Mouse (Mus musculus): Measurements from ENCODE around the gene Vav1. TPM values are rescaled to one million over a fixed set of nuclear protein-coding genes. Genes with fewer than 3 reads are reported as not detected.

Vav1 gene
- polyA plus RNA-seq, 1 experiment from 2014 or later = 2.0 TPM

DNA sequence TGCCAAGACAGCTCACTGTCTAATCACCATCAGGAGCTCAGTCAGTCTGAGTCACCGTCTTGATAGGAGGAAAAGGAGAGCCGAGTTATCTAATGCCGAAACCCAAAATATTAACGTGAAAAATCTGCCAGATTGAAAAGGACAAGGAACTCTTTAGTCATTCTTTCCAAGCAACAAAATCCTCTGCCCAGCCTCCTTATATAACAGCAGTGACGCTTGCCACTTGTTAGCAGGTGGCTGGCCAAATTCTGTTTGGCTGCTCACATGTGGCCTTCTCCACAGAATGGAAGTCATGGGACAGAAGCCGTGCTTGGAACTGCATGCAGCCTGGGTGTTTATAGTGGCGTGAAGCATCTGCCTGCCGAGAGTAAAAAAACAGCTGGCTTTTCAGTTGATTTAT lies 19.2 kb upstream of the Vav1 start:
- 93% methylated on average over 8 of the region's 8 CpGs for WGBS
- no peaks in the 10 kb centered on the region for H3K4me1 ChIP-seq
- H3K27me3 ChIP-seq = no peaks in the 10 kb centered on the region
- H3K27ac ChIP-seq = no peak overlapping the region
- no peak overlapping the region for H3K4me3 ChIP-seq
- H3K36me3 ChIP-seq = peaks cover 58% of the 10 kb centered on the region
- no peaks in the 10 kb centered on the region for H3K9me3 ChIP-seq (replicated peaks)
- no peak overlapping the region for H3K4me2 ChIP-seq (replicated peaks)
- no peak overlapping the region for H3K9ac ChIP-seq
- no peak for ATAC-seq (ENCODE audit: low FRiP score)

DNA sequence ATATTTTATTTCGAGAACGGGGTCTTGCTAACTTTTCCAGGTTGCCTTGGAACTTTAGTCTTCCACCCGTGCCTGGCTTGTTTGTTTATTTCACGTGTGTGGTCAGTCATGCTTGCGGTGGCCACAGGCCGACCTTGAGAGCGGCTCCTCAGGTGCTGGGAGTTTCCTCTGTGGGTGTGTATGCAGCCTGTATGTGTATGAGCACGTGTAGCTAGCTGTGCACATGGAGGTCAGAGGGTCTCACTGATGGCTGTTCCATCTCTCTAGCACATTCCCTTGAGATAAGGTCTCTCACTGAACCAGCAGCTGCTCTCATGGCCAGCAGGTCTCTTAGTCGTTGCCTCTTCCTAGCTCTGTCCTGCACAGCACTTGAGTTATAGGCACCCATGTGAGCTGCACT lies 18.5 kb upstream of the Vav1 start:
- peaks cover 52% of the 10 kb centered on the region for H3K36me3 ChIP-seq
- no peak overlapping the region for H3K27ac ChIP-seq
- 89% methylated on average over 9 of the region's 9 CpGs for WGBS
- no peak overlapping the region for H3K9ac ChIP-seq
- no peak overlapping the region for H3K4me2 ChIP-seq (replicated peaks)
- no peak overlapping the region for H3K4me3 ChIP-seq
- H3K9me3 ChIP-seq (replicated peaks) = no peaks in the 10 kb centered on the region
- no peaks in the 10 kb centered on the region for H3K4me1 ChIP-seq
- ATAC-seq (ENCODE audit: low FRiP score) = no peak
- H3K27me3 ChIP-seq = no peaks in the 10 kb centered on the region

DNA sequence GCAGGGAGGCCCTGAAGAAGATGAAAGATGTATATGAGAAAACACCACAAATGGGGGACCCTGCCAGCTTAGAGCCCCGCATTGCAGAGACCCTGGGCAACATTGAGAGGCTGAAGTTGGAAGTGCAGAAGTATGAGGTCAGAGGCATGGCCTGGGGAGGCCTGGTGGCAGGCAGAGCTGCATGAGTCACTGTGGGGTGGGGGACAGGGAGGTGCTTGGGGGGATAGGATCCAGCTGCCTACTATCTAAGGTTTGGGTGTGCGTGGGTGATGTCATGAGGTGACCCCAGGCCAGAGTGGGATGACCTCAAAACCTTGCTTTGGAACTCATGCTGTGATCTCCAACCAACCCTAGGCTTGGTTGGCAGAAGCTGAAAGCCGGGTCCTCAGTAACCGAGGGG lies 17.6 kb upstream of the Vav1 start:
- Histone ChIP-seq H3K4me3 (no peak overlapping the region), H3K27ac (no peak overlapping the region), H3K4me1 (no peaks in the 10 kb centered on the region), H3K9me3 (replicated peaks) (no peaks in the 10 kb centered on the region), H3K4me2 (replicated peaks) (no peak overlapping the region), H3K9ac (no peak overlapping the region), H3K36me3 (peaks cover 48% of the 10 kb centered on the region), H3K27me3 (no peaks in the 10 kb centered on the region)
- 89% methylated on average over 4 of the region's 4 CpGs for WGBS
- no peak for ATAC-seq (ENCODE audit: low FRiP score)

DNA sequence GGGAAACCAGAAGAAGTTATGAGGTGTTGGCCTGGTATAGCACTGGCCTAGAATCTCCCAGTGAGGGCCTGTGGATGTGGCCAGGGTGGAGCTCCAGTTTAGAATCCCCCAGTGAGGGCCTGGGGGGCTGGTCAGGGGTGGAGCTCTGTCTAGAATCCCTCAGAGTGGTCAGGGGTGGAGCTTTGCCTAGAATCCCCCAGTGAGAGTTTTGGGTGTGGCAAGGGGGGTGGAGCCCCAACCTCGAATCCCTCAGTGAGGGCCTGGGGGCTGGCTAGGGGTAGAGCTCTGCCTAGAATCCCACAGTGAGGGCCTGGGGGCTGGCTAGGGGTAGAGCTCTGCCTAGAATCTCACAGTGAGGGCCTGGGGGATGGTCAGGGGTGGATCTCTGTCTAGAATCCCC lies 17.1 kb upstream of the Vav1 start:
- Histone ChIP-seq H3K4me3 (no peak overlapping the region), H3K27ac (no peak overlapping the region), H3K4me2 (replicated peaks) (no peak overlapping the region), H3K9me3 (replicated peaks) (no peaks in the 10 kb centered on the region), H3K27me3 (no peaks in the 10 kb centered on the region), H3K36me3 (peaks cover 48% of the 10 kb centered on the region), H3K9ac (no peak overlapping the region), H3K4me1 (no peaks in the 10 kb centered on the region)
- WGBS = 67% methylated on average over 1 of the region's 1 CpGs
- 0 out of 2 replicates have a peak, but pooled peaks have one; percentile 15 for ATAC-seq (ENCODE audit: low FRiP score)

DNA sequence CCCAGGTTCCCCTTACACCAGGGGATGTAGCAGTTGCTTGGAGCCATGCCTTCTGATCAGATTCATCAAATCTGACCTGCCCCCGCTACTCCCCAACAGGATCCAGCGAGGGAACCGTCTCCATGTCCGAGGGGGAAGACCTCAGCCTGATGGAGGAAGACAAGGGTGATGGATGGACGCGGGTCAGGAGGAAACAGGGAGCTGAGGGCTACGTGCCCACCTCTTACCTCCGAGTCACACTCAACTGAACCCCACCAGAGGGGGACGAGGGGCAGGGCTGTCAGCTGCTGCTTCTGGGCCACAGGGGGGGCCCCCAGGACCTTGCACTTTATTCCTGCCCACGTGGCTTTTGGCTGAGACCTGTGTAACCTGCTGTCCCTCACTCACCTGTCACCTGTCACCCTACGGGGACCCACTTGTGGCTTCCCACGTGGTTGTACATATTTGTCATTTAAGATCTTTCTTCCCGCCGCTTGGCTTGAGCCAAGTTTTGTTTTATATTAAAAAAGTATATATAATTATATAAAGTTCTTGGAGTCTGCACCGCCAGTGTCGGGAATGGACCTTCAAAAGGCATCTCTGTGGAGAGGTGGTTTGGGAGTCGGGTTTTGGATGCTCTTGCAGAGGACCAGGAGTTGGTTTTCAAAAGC lies 15.9 kb upstream of the Vav1 start:
- no peaks in the 10 kb centered on the region for H3K9me3 ChIP-seq (replicated peaks)
- H3K4me3 ChIP-seq = no peak overlapping the region
- H3K9ac ChIP-seq = no peak overlapping the region
- no peak overlapping the region for H3K4me2 ChIP-seq (replicated peaks)
- no peak overlapping the region for H3K27ac ChIP-seq
- no peak for ATAC-seq (ENCODE audit: low FRiP score)
- no peaks in the 10 kb centered on the region for H3K4me1 ChIP-seq
- no peaks in the 10 kb centered on the region for H3K27me3 ChIP-seq
- WGBS = 91% methylated on average over 17 of the region's 17 CpGs
- peaks cover 40% of the 10 kb centered on the region for H3K36me3 ChIP-seq

DNA sequence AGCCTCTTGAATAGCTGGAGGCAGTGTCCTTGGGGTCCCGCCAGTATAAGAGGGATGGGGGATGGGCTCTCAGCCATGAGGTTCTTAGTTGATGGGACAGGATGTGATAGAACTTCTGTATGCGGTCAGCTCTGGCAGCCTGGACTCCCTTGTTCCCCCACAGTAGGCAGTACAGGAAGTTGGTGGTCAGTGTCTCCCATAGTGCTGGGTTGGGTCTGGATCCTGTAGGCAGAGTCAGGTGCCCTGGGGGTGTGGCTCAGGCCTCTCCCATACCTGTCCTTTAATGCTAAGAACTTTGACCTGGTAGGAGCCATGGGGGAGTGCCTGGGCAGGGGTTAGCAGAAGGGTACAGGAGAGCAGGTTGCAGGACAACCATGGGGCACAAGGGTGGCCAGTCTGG lies 14.7 kb upstream of the Vav1 start:
- no peak for ATAC-seq (ENCODE audit: low FRiP score)
- Histone ChIP-seq H3K27ac (no peak overlapping the region), H3K4me3 (no peak overlapping the region), H3K36me3 (peaks cover 35% of the 10 kb centered on the region), H3K9ac (no peak overlapping the region), H3K9me3 (replicated peaks) (no peaks in the 10 kb centered on the region), H3K4me1 (no peaks in the 10 kb centered on the region), H3K4me2 (replicated peaks) (no peak overlapping the region), H3K27me3 (no peaks in the 10 kb centered on the region)
- 78% methylated on average over 2 of the region's 2 CpGs for WGBS

DNA sequence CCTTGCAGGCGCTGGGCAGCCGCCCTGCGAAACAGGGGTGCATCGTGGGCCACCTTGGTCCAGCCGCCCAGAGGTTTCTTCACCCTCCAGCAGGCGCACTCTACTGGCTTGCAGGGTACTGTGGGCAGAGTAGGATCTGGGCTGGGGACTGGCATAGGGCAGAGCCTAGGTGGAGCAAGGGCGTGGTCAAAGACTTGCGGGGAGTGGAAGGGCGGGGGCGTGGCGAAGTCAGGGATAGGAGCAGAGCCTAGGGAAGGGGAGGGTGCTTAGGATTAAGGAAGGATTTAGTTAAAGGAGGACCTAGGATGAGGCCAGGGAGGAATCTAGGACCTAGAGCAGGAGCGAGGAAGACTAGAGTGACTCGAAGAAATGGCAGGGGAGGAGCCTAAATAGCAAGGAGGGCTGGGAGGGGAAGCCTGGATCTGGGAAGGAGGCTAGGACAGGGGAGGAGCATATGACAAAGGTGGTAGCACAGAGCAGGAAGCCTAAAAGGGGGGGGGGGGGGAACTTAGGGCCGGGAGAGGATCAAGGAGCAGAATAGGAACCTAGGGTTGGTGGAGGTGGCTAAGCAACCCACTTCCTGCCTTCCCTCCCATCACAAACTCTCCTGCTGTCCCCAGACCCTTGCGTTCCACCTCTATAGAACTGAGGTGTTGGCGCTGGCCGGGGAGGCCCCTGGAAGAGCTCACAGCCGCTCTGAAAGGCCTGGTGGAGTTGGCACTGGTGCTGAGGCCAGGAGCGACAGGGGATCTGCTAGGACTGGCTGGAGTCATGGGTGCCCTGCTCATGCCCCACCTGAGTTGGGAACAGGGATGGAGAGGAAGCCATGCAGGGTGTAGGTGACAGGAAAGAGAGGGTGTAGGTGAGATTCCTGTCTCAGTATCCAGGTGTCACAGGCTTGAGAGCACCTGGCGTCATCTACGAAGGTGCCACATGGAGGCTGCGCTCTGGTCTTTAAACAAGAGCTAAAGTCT lies 13.6 kb upstream of the Vav1 start:
- Histone ChIP-seq H3K27me3 (no peaks in the 10 kb centered on the region), H3K9ac (no peak overlapping the region), H3K27ac (no peak overlapping the region), H3K36me3 (peaks cover 29% of the 10 kb centered on the region), H3K4me2 (replicated peaks) (no peak overlapping the region; the same call in 1 of the 2 replicates), H3K4me3 (no peak overlapping the region), H3K9me3 (replicated peaks) (no peaks in the 10 kb centered on the region), H3K4me1 (no peaks in the 10 kb centered on the region)
- 30% methylated on average over 21 of the region's 22 CpGs for WGBS
- no peak; the same call in 1 of the 2 replicates for ATAC-seq (ENCODE audit: low FRiP score)

DNA sequence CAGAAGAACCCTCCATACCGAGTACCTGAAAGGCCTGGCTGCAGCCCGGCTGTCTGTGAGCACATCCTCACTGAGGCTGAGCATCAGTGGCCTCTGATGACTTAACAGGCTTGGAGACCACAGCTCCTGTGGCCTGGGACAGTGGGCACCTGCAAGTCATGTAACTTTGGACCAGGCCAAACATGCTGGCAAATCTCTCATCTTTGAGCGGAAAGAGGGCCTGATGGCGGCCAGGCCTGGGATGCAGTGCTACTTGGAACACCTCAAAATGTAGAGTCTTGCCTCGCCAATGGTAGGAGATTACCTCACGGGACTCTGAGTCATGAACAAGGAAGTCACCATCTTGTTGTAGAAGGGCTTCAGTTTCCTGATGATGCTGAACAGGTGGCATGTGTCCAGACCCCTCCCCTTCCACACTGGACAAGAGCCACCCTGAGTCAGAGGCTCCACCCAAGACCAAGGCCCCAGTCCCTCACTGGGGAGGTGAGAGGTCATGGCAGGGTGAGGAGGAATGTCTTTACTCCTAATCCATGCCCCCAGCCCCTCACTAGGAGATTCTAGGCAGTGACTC lies 11.3 kb upstream of the Vav1 start:
- no peaks in the 10 kb centered on the region for H3K4me1 ChIP-seq
- no peak overlapping the region for H3K4me2 ChIP-seq (replicated peaks)
- H3K36me3 ChIP-seq = peaks cover 8% of the 10 kb centered on the region
- ATAC-seq (ENCODE audit: low FRiP score) = no peak
- no peak overlapping the region for H3K4me3 ChIP-seq
- H3K9me3 ChIP-seq (replicated peaks) = no peaks in the 10 kb centered on the region
- 86% methylated on average over 6 of the region's 6 CpGs for WGBS
- H3K27ac ChIP-seq = no peak overlapping the region
- no peak overlapping the region for H3K9ac ChIP-seq
- peaks cover 16% of the 10 kb centered on the region for H3K27me3 ChIP-seq

DNA sequence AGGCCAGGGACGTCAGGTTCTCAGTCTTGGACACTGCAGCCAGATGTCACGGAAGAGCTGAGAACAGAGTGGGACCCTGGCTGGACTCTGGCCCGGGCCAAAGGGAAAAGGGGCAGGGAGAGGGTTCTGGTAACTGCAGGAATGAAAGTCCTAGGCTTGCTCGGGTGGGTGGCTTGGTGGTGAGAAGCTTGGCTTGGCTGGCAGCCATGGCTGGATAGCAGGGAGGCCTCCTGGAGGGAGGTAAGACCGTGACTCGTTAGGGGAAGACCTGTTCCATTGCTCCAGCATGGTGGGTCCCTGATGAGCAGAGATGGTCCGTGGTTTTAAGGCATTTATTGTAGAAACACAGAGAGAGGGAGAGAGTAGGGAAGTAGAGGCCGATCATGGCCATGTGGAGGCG lies 7.6 kb upstream of the Vav1 start:
- Histone ChIP-seq H3K9ac (no peak overlapping the region), H3K36me3 (no peaks in the 10 kb centered on the region), H3K9me3 (replicated peaks) (no peaks in the 10 kb centered on the region), H3K4me2 (replicated peaks) (no peak overlapping the region), H3K4me1 (peaks cover 12% of the 10 kb centered on the region), H3K27me3 (peaks cover 50% of the 10 kb centered on the region), H3K27ac (no peak overlapping the region), H3K4me3 (no peak overlapping the region)
- 64% methylated on average over 9 of the region's 9 CpGs for WGBS
- ATAC-seq (ENCODE audit: low FRiP score) = no peak

DNA sequence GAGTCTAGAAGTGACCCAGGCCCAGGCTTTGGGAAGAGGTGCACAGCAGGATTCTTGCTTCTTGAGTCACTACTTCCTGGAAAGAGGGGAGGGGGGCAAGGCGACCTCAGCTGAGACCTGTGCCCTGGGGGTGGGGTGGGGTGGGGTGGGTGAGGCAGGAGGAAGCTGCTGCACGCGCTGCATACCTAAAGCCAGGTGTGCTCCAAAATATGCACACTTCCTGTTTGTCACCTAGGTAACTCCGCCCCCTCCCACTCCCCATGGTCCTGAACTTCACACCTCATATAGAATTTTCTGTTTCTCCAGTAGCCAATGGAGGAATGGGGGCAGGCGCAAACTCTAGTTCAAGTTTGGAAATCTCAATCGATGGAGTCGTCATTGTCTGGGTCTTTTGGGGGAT lies 5.1 kb upstream of the Vav1 start:
- 35% methylated on average over 7 of the region's 7 CpGs for WGBS
- Histone ChIP-seq H3K4me3 (no peak overlapping the region), H3K9ac (no peak overlapping the region), H3K27me3 (peaks cover 58% of the 10 kb centered on the region), H3K9me3 (replicated peaks) (no peaks in the 10 kb centered on the region), H3K36me3 (no peaks in the 10 kb centered on the region), H3K27ac (no peak overlapping the region), H3K4me1 (peaks cover 12% of the 10 kb centered on the region), H3K4me2 (replicated peaks) (no peak overlapping the region)
- no peak for ATAC-seq (ENCODE audit: low FRiP score)

DNA sequence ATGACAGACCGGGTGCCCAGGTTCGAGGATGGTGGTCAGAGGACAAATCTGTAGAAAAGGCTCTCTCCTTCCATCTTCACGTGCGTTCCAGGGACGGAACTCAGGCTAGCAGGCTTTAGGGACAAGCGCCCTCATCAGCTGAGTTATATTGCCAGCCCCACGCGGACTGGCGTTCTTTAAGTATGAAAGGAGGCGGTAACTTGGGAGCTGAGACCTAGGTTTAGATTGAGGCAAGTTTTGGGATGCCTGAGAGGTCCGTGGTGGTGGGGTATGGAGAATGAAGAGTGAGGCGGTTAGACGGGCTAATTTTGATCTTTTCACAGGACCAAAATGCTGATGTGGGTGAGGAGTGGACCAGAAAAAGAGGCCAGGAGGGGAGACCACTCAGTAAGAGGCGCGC lies 4.2 kb upstream of the Vav1 start:
- no peak overlapping the region for H3K27ac ChIP-seq
- H3K9ac ChIP-seq = no peak overlapping the region
- WGBS = 8% methylated on average over 15 of the region's 15 CpGs
- no peak for ATAC-seq (ENCODE audit: low FRiP score)
- peaks cover 66% of the 10 kb centered on the region for H3K27me3 ChIP-seq
- peak overlapping the region; percentile 38 for H3K4me3 ChIP-seq
- no peaks in the 10 kb centered on the region for H3K9me3 ChIP-seq (replicated peaks)
- H3K36me3 ChIP-seq = no peaks in the 10 kb centered on the region
- H3K4me2 ChIP-seq (replicated peaks) = peak overlapping the region; percentile 61
- peaks cover 12% of the 10 kb centered on the region for H3K4me1 ChIP-seq

DNA sequence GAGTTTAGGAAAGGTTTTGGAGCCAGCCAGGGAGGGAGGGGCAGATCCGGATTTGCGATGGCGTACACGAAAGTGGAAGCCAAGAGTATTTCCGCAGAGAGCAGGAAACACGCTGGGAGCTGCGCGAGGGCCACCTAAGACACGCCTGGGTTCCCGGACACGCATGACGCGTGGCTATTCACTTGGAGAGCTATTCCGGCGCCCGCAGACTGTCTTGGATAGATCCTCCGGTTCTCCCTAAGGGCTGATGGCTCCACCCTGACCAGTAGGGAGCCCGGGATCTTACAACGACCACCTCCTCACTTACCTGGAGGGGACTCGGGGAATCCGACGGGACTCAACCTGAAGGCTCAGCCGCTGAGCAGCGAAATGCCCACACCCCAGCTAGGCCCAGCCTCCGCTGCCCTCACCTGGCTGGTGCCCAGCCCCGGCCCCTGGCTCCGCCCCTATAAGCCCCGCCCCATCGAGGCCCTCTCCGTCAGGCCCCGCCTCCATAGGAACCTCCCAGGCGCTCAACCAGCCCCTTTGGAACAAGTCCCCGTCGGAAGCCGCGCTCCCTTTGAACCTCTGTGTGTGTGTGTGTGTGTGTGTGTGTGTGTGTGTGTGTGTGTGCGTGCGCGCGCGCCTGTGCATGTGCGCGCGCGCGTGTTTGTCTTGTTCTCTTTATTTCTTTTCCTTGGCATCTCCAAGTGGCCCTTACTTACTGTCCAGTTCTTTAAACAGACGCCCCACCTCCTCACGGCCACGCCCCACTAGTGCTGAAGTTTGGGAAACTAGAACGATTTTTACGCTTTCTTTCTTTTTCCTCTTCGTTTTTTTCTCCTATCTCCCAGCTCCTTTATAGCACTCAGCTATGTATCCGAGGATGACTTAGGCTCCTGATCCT lies 3.5 kb upstream of the Vav1 start:
- 0 out of 2 replicates have a peak overlapping the region, but pooled peaks have one; percentile 18 for H3K9ac ChIP-seq
- WGBS = 1% methylated on average over 50 of the region's 53 CpGs
- no peak overlapping the region for H3K27ac ChIP-seq
- ATAC-seq (ENCODE audit: low FRiP score) = peak; percentile 64
- no peaks in the 10 kb centered on the region for H3K9me3 ChIP-seq (replicated peaks)
- no peaks in the 10 kb centered on the region for H3K36me3 ChIP-seq
- H3K27me3 ChIP-seq = peaks cover 69% of the 10 kb centered on the region
- peaks cover 12% of the 10 kb centered on the region for H3K4me1 ChIP-seq
- peak overlapping the region; percentile 61 for H3K4me2 ChIP-seq (replicated peaks)
- peak overlapping the region; percentile 38 for H3K4me3 ChIP-seq
